Mouse (Mus musculus) neural tube, embryonic 15.5 days (tissue): ENCODE results near the gene Rhov. TPM values are rescaled to one million over a fixed set of nuclear protein-coding genes. Genes with fewer than 3 reads are reported as not detected.

Experiments
- ATAC-seq: fragments of 200-750 bp; cut with Nextera tagmentation; 2 replicates; pipeline ENCODE4 v1.8.0; 2017; ENCODE audit warnings: mild to moderate bottlenecking, moderate TSS enrichment, moderate library complexity; ENCODE audit not compliant: low FRiP score
- H3K27ac ChIP-seq: fragments of 300-500 bp; sonication (generic); replicated peaks from 2 replicates; pipeline ENCODE4 v1.5.1; 2015; ENCODE audit warnings: mild to moderate bottlenecking, inconsistent platforms
- H3K27me3 ChIP-seq: fragments of 300-500 bp; sonication (generic); replicated peaks from 2 replicates; pipeline ENCODE4 v1.6.1; 2015; ENCODE audit warnings: inconsistent platforms
- H3K36me3 ChIP-seq: fragments of 300-500 bp; sonication (generic); 2 replicates; pipeline ENCODE4 v1.6.1; 2015; ENCODE audit warnings: inconsistent platforms
- H3K4me1 ChIP-seq: fragments of 300-500 bp; sonication (generic); 2 replicates; pipeline ENCODE4 v1.6.1; 2015; ENCODE audit warnings: inconsistent platforms
- H3K4me2 ChIP-seq: fragments of 300-500 bp; sonication (generic); 2 replicates; pipeline ENCODE4 v1.6.1; 2015; ENCODE audit warnings: inconsistent platforms, mild to moderate bottlenecking, moderate library complexity
- H3K4me3 ChIP-seq: fragments of 300-500 bp; sonication (generic); replicated peaks from 2 replicates; pipeline ENCODE4 v1.5.1; 2015; ENCODE audit warnings: mild to moderate bottlenecking, inconsistent platforms
- H3K9ac ChIP-seq: fragments of 300-500 bp; sonication (generic); replicated peaks from 2 replicates; pipeline ENCODE4 v1.6.1; 2015; ENCODE audit warnings: mild to moderate bottlenecking, inconsistent platforms
- H3K9me3 ChIP-seq: fragments of 300-500 bp; sonication (generic); replicated peaks from 2 replicates; pipeline ENCODE4 v1.6.1; 2016; ENCODE audit warnings: inconsistent platforms
- WGBS: fragments of 180-500 bp; shearing (Covaris S2); methylation state at CpG from one replicate; pipeline ENCODE4 v1.1.7; 2015; ENCODE audit warnings: mixed read lengths; 5-methylcytosine and 5-hydroxymethylcytosine counted together
- polyA plus RNA-seq: library from polyadenylated mRNA; unstranded; fragments of >200 nt; fragmentation: Nextera tagmentation; extraction: Ambion mirVana; gene quantifications from 2 replicates; pipeline ENCODE4 v1.2.1, GENCODE M21; 2015

Rhov gene
- polyA plus RNA-seq, 1 experiment from 2014 or later, result 46.6 TPM

DNA sequence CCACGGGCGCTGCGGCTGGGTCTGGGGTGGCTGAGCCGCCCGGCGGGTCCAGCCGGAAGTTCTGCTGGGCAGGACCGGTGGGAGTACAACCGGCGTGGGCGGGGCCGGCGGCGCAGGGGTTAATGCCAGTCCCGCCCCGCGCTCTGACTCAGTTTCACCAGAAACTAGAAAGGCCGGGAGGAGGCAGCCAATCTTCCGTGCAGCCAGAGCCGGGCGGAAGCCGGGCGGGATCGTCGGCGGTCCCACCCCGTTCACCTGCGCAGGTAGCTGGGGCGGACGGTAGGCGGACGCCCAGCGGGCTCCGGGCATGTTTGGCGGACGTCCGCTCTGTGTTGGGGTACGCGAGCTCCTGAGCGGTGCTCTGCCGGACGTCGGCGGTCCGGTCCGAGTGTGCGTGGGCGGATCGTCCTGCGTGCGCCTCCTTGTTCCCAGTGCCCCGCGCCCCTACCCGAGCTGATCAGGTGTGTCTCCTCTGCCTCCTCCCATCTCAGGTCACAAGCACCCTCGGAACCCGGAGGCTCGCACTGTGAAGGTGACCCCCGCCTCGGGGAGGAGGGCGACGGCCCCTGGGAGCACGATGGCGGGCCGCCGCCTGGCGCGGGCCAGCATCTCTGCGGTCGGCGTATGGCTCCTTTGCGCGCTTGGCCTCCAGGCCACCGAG is 33.7 kb downstream of the Rhov start, which contains the start of gene Spint1:
Gene Spint1, plus strand, starts transcription at position 153 of the 661 bp plus-strand sequence.
- Histone ChIP-seq H3K27me3 (peaks cover 64% of the 10 kb centered on the region), H3K4me3 (peak within 1 kb of the TSS; percentile 36), H3K9ac (0 out of 2 replicates have a peak within 1 kb of the TSS, but pooled peaks have one; percentile 8), H3K4me1 (peaks cover 14% of the 10 kb centered on the region), H3K9me3 (no peaks in the 10 kb centered on the region), H3K27ac (no peak within 1 kb of the TSS), H3K36me3 (no peaks in the 10 kb centered on the region), H3K4me2 (peak within 1 kb of the TSS; percentile 57)
- no peak for ATAC-seq
- WGBS, result under 1% methylated on average over 68 of the region's 73 CpGs

DNA sequence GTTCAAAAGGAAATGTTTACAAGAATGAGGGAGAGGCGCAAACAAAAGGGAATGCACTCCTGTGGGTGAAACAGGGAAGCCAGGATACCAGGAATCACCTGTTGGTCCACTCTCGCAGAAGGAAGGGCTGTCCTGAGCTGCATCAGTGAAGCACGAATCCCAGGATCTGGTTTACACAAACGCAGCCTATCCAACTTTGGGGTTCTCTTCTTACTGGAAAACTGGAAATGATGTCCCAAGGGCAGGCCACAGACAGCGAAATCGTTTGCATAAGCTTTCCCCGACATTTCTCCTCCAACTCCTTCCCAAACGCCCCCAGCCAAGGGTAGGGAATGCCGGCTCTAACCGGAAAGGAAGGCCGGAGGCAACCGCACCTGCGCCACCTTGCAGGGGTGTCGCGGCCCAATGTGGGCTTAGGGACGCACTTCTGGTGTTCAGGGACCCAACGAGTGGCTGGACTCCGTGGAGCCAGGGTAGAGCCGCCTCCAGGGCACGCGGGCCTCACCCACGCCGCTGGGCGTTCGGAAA is 34.3 kb downstream of the Rhov start:
- WGBS, result 6% methylated on average over 25 of the region's 25 CpGs

DNA sequence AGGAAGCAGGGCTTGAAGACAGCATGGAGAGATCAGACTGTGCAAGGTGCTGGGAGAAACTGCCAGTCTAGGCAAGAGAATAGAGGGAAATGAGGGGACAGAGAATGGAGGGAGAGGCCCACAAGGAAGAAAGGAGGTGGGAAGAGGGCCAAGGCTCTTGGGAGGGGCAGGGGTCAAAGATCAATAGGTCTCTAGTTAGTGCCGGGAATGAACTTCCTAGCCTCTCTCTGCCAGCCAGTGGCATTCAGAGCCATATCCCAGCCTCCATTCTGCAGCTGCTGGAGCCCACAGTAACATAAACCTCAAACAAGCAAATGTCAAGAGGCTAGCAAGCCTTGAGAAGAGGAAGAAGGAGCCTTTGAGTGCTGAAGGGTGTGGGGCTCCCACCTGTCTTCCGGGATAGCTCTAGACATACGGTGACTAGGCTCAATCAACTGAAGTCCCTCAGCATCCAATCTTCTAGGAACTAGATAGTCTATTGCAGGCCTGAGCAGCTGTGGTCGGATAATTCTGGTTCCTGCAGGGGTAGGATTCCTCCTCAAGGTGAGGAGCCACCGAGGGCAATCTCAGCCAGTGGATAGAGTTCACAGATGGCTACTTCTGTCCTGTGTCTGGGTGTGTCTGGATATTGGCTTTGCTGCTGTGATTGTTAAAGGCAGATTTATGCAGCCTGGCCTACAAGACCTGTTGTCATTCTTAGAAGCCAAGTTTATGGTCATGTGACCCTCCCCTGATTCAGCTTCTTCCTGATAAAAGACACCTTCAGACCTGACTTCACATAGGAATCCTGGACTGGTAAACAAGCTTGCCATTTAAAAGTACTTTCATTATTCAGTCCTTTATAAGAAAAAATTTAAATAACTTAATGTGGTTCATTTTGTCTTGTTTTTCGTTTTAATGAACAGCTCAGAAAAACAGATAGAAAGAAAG is 41.0 kb downstream of the Rhov start, which contains the start of gene Ppp1r14d:
Gene Ppp1r14d, minus strand, starts transcription at position 132 of the 930 bp plus-strand sequence.
- Histone ChIP-seq H3K27ac (no peak within 1 kb of the TSS), H3K9ac (no peak within 1 kb of the TSS), H3K4me3 (no peak within 1 kb of the TSS)

More for the DNA sequence above, 34.3 kb downstream of the Rhov start:
- Histone ChIP-seq H3K9ac (0 out of 2 replicates have a peak overlapping the region, but pooled peaks have one; percentile 8), H3K9me3 (no peaks in the 10 kb centered on the region), H3K27ac (no peak overlapping the region), H3K4me2 (peak overlapping the region; percentile 57), H3K4me3 (peak overlapping the region; percentile 36), H3K36me3 (no peaks in the 10 kb centered on the region), H3K27me3 (peaks cover 64% of the 10 kb centered on the region), H3K4me1 (peaks cover 14% of the 10 kb centered on the region)
- no peak for ATAC-seq

More for the DNA sequence above, 41.0 kb downstream of the Rhov start, which contains the start of gene Ppp1r14d:
- Histone ChIP-seq H3K9me3 (no peaks in the 10 kb centered on the region), H3K4me2 (no peak within 1 kb of the TSS), H3K27me3 (peaks cover 9% of the 10 kb centered on the region), H3K36me3 (no peaks in the 10 kb centered on the region), H3K4me1 (no peaks in the 10 kb centered on the region)
- 72% methylated on average over 6 of the region's 6 CpGs for WGBS
- no peak for ATAC-seq

Other genes starting within 250 kb of the Rhov start
- gene Ccdc32, start 241.9 kb downstream of the Rhov start, polyA plus RNA-seq, result 40.7 and 41.2 TPM in 2 replicates
- gene Rpusd2, start 236.5 kb downstream of the Rhov start, polyA plus RNA-seq, result 3.7 and 4.5 TPM in 2 replicates
- gene Knl1, start 224.2 kb downstream of the Rhov start, polyA plus RNA-seq, result 5.2 and 20.1 TPM in 2 replicates
- 7.3 and 17.3 TPM in 2 replicates for gene Rad51, start 158.5 kb downstream of the Rhov start, polyA plus RNA-seq
- 47.7 and 49.0 TPM in 2 replicates for gene Rmdn3, start 114.2 kb downstream of the Rhov start, polyA plus RNA-seq
- 4.6 TPM in 2 replicates for gene Gchfr, start 103.5 kb downstream of the Rhov start, polyA plus RNA-seq
- gene Gm14137, start 96.8 kb downstream of the Rhov start, polyA plus RNA-seq, result 0.69 and 0.78 TPM in 2 replicates
- 64.2 and 68.0 TPM in 2 replicates for gene Zfyve19, start 62.7 kb downstream of the Rhov start, polyA plus RNA-seq
- gene Dnajc17, start 62.5 kb downstream of the Rhov start, polyA plus RNA-seq, result 23.9 and 26.1 TPM in 2 replicates
- 0.40 TPM in 1 of 2 replicates, not detected in the other for gene Ppp1r14d, start 41.4 kb downstream of the Rhov start, polyA plus RNA-seq
- gene Spint1, start 33.9 kb downstream of the Rhov start, polyA plus RNA-seq, result 0.49 and 11.0 TPM in 2 replicates
- gene Vps18, start 17.5 kb upstream of the Rhov start, polyA plus RNA-seq, result 23.7 and 23.8 TPM in 2 replicates
- 3.9 and 10.4 TPM in 2 replicates for gene Dll4, start 54.5 kb upstream of the Rhov start, polyA plus RNA-seq
- gene Chac1, start 80.0 kb upstream of the Rhov start, polyA plus RNA-seq, result 11.3 and 12.1 TPM in 2 replicates
- gene Ino80, start 206.4 kb upstream of the Rhov start, polyA plus RNA-seq, result 3.1 and 3.5 TPM in 2 replicates